Mouse (Mus musculus) E14TG2a.4 (cell line): ENCODE measurements around the gene Tra2b.

Source experiments
- H3K27me3 ChIP-seq: 2 replicates; pipeline ENCODE4 v1.6.1; 2014; ENCODE audit warnings: low read length, control low read depth; ENCODE audit not compliant: insufficient read depth
- H3K36me3 ChIP-seq: 2 replicates; pipeline ENCODE4 v1.6.1; 2014; ENCODE audit warnings: low read length, control low read depth; ENCODE audit not compliant: insufficient read depth
- H3K4me1 ChIP-seq: replicated peaks from 2 replicates; pipeline ENCODE4 v1.6.1; 2014; ENCODE audit warnings: low read depth, low read length, control low read depth
- H3K4me3 ChIP-seq: replicated peaks from 2 replicates; pipeline ENCODE4 v1.5.1; 2014; ENCODE audit warnings: mild to moderate bottlenecking, low read length
- H3K9me3 ChIP-seq: 2 replicates; pipeline ENCODE4 v1.6.1; 2014; ENCODE audit warnings: low read length, control low read depth
- CTCF ChIP-seq: conservative IDR thresholded peaks from 2 replicates; pipeline ENCODE4 v1.5.1; 2014; ENCODE audit warnings: low read length
- NANOG ChIP-seq: IDR thresholded peaks from 2 replicates; pipeline ENCODE4 v1.6.1; 2014; ENCODE audit warnings: borderline replicate concordance, low read length, mixed read lengths
- POU5F1 ChIP-seq: IDR thresholded peaks from 2 replicates; pipeline ENCODE4 v1.6.1; 2014; ENCODE audit warnings: low read length, borderline replicate concordance

Tra2b gene

GRCm38 (mm10) chr16:22286996-22287395 lies 21.2 kb upstream of the Tra2b start:
- Histone ChIP-seq H3K9me3 (peaks cover 73% of the 10 kb centered on the region), H3K4me1 (no peaks in the 10 kb centered on the region), H3K27me3 (no peaks in the 10 kb centered on the region), H3K36me3 (no peaks in the 10 kb centered on the region), H3K4me3 (no peak overlapping the region)
- TF ChIP-seq POU5F1 (no peak), NANOG (no peak), CTCF (no peak)

GRCm38 (mm10) chr16:22276536-22276935 lies 10.7 kb upstream of the Tra2b start:
- Histone ChIP-seq H3K9me3 (peaks cover 93% of the 10 kb centered on the region), H3K4me1 (no peaks in the 10 kb centered on the region), H3K4me3 (no peak overlapping the region), H3K36me3 (no peaks in the 10 kb centered on the region), H3K27me3 (no peaks in the 10 kb centered on the region)
- TF ChIP-seq POU5F1: no peak
- TF ChIP-seq NANOG: no peak
- no peak for TF ChIP-seq CTCF

GRCm38 (mm10) chr16:22275142-22275541 lies 9.3 kb upstream of the Tra2b start:
- TF ChIP-seq CTCF: no peak
- no peak for TF ChIP-seq POU5F1
- no peak for TF ChIP-seq NANOG
- Histone ChIP-seq H3K9me3 (peaks cover 79% of the 10 kb centered on the region), H3K4me1 (peaks cover 8% of the 10 kb centered on the region), H3K4me3 (0 out of 2 replicates have a peak overlapping the region, but pooled peaks have one; percentile 1), H3K27me3 (no peaks in the 10 kb centered on the region), H3K36me3 (no peaks in the 10 kb centered on the region)

GRCm38 (mm10) chr16:22270491-22270890 lies 4.7 kb upstream of the Tra2b start:
- TF ChIP-seq CTCF (no peak), POU5F1 (no peak), NANOG (no peak)
- peaks cover 30% of the 10 kb centered on the region for H3K4me1 ChIP-seq
- H3K9me3 ChIP-seq: peaks cover 33% of the 10 kb centered on the region
- no peaks in the 10 kb centered on the region for H3K27me3 ChIP-seq
- no peak overlapping the region for H3K4me3 ChIP-seq
- no peaks in the 10 kb centered on the region for H3K36me3 ChIP-seq

GRCm38 (mm10) chr16:22266384-22266783 lies 579 bp upstream of the Tra2b start:
- Histone ChIP-seq H3K4me3 (peak overlapping the region; percentile 99), H3K4me1 (peaks cover 56% of the 10 kb centered on the region), H3K9me3 (no peaks in the 10 kb centered on the region), H3K27me3 (no peaks in the 10 kb centered on the region), H3K36me3 (peaks cover 26% of the 10 kb centered on the region)
- TF ChIP-seq CTCF (no peak), POU5F1 (no peak), NANOG (no peak)

GRCm38 (mm10) chr16:22264962-22265848 lies 600 bp downstream of the Tra2b start:
- no peak for TF ChIP-seq NANOG
- TF ChIP-seq POU5F1: no peak

GRCm38 (mm10) chr16:22264232-22264961 lies 1.4 kb downstream of the Tra2b start:
- Histone ChIP-seq H3K4me1 (peaks cover 62% of the 10 kb centered on the region), H3K9me3 (no peaks in the 10 kb centered on the region), H3K4me3 (peak overlapping the region; percentile 99), H3K27me3 (no peaks in the 10 kb centered on the region), H3K36me3 (peaks cover 29% of the 10 kb centered on the region)
- TF ChIP-seq POU5F1 (no peak), CTCF (no peak), NANOG (no peak)

More at GRCm38 (mm10) chr16:22264962-22265848, 600 bp downstream of the Tra2b start:
- Histone ChIP-seq H3K36me3 (peaks cover 27% of the 10 kb centered on the region), H3K4me3 (peak overlapping the region; percentile 99), H3K9me3 (no peaks in the 10 kb centered on the region), H3K4me1 (peaks cover 60% of the 10 kb centered on the region), H3K27me3 (no peaks in the 10 kb centered on the region)

GRCm38 (mm10) chr16:22263124-22263523 lies 2.7 kb downstream of the Tra2b start:
- H3K4me3 ChIP-seq: peak overlapping the region; percentile 99
- TF ChIP-seq CTCF: no peak
- TF ChIP-seq NANOG: no peak
- TF ChIP-seq POU5F1: no peak
- H3K36me3 ChIP-seq: peaks cover 42% of the 10 kb centered on the region
- no peaks in the 10 kb centered on the region for H3K27me3 ChIP-seq
- H3K4me1 ChIP-seq: peaks cover 75% of the 10 kb centered on the region
- H3K9me3 ChIP-seq: no peaks in the 10 kb centered on the region
